ENCODE assay signal across 8 mouse cellular contexts in genomic region chr10:17202556-17203415, GRCm38 (mm10).
DNase-seq lines count a peak whose midpoint lies in the region; ATAC-seq and TF ChIP-seq lines count a peak whose summit lies in the region.

No protein-coding gene starts in this region.

- 24% methylated on average over 4 of the region's 4 CpGs for WGBS in embryonic facial prominence, embryonic 11.5 days

- peak; percentile 52 for ATAC-seq in embryonic facial prominence, embryonic 11.5 days (replicated peaks; ENCODE audit: insufficient number of reproducible peaks, low FRiP score, low TSS enrichment, low read depth)

- no peaks in the 10 kb centered on the region for H3K36me3 ChIP-seq in embryonic facial prominence, embryonic 11.5 days (replicated peaks; ENCODE audit: control insufficient read depth, insufficient read depth, low read depth, low read length)

- TF ChIP-seq CTCF in layer of hippocampus, adult 2 months (conservative IDR thresholded peaks at IDR 0.05), result no peak

- no peaks in the 10 kb centered on the region for H3K27me3 ChIP-seq in embryonic facial prominence, embryonic 11.5 days (ENCODE audit: control insufficient read depth, insufficient read depth, low read length)

- no peaks in the 10 kb centered on the region for H3K9me3 ChIP-seq in embryonic facial prominence, embryonic 11.5 days (replicated peaks; ENCODE audit: control insufficient read depth, low read length)

- H3K9ac ChIP-seq in embryonic facial prominence, embryonic 11.5 days (replicated peaks; ENCODE audit: low read length), result no peak overlapping the region

- no peak overlapping the region for H3K4me2 ChIP-seq in embryonic facial prominence, embryonic 11.5 days (ENCODE audit: low read depth, low read length)

- H3K27ac ChIP-seq in embryonic facial prominence, embryonic 11.5 days (replicated peaks; ENCODE audit: low read depth, low read length), result no peak overlapping the region
- H3K27ac ChIP-seq in layer of hippocampus, adult 2 months, result peak overlapping the region; percentile 62; the same call in 1 of the 2 replicates

- H3K4me3 ChIP-seq in embryonic facial prominence, embryonic 11.5 days (ENCODE audit: low read depth, low read length), result no peak overlapping the region
- no peak overlapping the region for H3K4me3 ChIP-seq in layer of hippocampus, adult 2 months

- no peaks in the 10 kb centered on the region for H3K4me1 ChIP-seq in embryonic facial prominence, embryonic 11.5 days (ENCODE audit: control insufficient read depth, insufficient read depth, low read length)

- intact Hi-C loops in heart, postnatal 25 days (cut with DNase I), result no loop called here

- peak; percentile 5 for DNase-seq in lung, postnatal 10 days
- no peak for DNase-seq in lung, postnatal 25 days (ENCODE audit: low spot score)
- DNase-seq in embryonic facial prominence, embryonic 11.5 days (ENCODE audit: low spot score), result peak; percentile 36
- peak; percentile 30 to 33 for DNase-seq in layer of hippocampus, adult 2 months (ENCODE audit: low spot score in 2 of 2)
- peak; percentile 61 for DNase-seq in retina, embryonic 14.5 days (ENCODE audit: low spot score)
- no peak for DNase-seq in adrenal gland, postnatal 25 days
- DNase-seq in heart, postnatal 25 days (ENCODE audit: low spot score), result no peak
- no peak for DNase-seq in kidney, postnatal 4 days

Comparison
In these comparisons a context has a peak if more than half of its experiments do, and no peak if none do; other contexts are left out.
1. DNase-seq: peak in lung, postnatal 10 days (single experiment), embryonic facial prominence, embryonic 11.5 days (single experiment), layer of hippocampus, adult 2 months (2 of 2) and retina, embryonic 14.5 days (single experiment); none in lung, postnatal 25 days (single experiment), adrenal gland, postnatal 25 days (single experiment), heart, postnatal 25 days (single experiment) and kidney, postnatal 4 days (0 of 2).